Mouse (Mus musculus) stomach, postnatal 0 days (tissue): ENCODE measurements around the gene Cep112.

Source experiments
- CTCF ChIP-seq: IDR thresholded peaks from 2 replicates; pipeline ENCODE4 v1.5.1; 2016; ENCODE audit warnings: antibody characterized with exemption, low read depth, mild to moderate bottlenecking, moderate library complexity
- EP300 ChIP-seq: optimal IDR thresholded peaks from 2 replicates; pipeline ENCODE3; 2016; ENCODE audit warnings: antibody characterized with exemption

DNA sequence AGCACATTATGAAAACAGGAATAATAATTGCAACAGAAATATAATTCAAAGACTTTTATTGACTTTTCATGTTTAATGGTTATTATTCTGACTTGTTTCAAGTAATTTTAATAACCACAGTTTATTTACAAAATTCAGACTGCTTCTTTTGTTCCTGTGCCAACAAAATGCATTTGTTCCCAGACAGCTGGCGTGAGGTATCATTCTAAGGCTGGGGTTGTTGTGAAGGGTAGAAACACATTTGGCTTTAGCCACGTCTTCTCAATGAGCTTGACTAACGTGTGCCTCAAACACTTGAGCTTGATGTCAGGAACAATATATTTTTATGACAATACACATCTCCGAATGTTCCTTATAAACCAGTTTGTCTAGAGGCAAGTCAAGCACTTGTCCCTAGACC lies 396.8 kb downstream of the Cep112 start:
- TF ChIP-seq EP300 (no peak), CTCF (no peak)
